Mouse (Mus musculus): ENCODE measurements around the gene Gm43191. TPM values are rescaled to one million over a fixed set of nuclear protein-coding genes. Genes with fewer than 3 reads are reported as not detected.

Gene Gm43191
- polyA plus RNA-seq, 1 experiment from 2014 or later = not detected

DNA sequence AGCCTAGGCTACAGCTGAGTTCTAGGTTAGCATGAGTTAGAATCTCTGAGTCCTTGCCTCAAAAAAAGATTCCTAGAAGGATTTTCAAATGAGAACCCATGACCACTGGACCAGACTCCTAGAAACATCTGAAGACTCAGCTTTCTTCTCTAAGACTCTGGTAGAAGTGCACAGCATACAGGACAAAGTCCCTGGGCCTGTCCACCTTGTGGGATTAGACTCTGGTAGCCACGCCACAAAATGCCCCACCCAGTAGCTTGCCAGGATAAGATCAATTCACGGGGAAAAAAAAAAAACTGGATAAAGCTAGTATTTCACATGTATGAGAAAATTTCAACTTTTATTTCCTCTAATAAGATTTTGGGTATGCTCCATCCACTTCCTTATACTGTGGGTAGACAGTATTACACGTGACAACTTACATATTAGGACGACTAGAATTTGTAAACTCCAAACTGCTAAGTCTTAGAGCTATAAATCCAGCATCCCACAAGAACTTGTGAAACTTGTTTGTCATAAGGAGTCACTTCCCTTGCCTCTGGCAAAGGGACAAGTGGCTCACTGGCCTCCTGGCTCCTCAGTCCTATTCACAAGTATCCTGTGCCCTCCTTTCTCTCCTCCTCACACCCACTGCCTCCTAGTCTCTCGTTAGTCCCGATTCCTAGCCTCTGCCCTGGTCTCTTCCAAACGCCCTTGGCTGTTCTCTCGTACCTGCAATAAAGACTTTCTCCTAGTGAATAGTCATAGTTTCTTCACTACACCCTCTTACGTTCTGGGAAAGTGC, 43.2 kb downstream of the Gm43191 start:
- peaks cover 89% of the 10 kb centered on the region for H3K36me3 ChIP-seq (replicated peaks)
- no peaks in the 10 kb centered on the region for H3K9me3 ChIP-seq
- no peak overlapping the region for H3K27ac ChIP-seq
- no peak overlapping the region for H3K9ac ChIP-seq
- no peak overlapping the region for H3K4me3 ChIP-seq (replicated peaks)
- ATAC-seq (ENCODE audit: low FRiP score) = no peak
- WGBS = 83% methylated on average over 9 of the region's 9 CpGs
- H3K4me2 ChIP-seq = no peak overlapping the region
- H3K27me3 ChIP-seq = no peaks in the 10 kb centered on the region
- no peaks in the 10 kb centered on the region for H3K4me1 ChIP-seq

DNA sequence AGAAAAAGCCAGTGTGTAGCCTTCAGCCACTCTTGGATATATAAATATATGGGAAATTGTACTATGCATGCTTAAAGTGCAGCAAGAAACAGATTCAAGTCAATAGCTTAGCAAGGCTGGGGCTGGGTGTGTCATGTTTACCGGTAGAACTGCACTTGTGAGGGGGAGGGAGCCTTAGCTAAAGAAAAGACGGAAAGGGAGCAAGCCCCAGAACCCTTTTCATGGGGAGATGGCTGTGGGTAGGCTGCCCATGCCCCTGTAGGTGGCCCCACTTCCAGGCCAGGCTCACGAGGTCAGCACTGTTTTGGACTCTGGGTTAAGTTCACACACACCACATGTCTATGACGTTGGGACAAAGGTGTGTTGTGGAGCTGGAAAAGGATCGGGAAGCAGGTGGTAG, 45.3 kb downstream of the Gm43191 start:
- no peak overlapping the region; the same call in 1 of the 2 replicates for H3K27ac ChIP-seq
- no peaks in the 10 kb centered on the region for H3K27me3 ChIP-seq
- no peaks in the 10 kb centered on the region for H3K9me3 ChIP-seq
- peaks cover 84% of the 10 kb centered on the region for H3K36me3 ChIP-seq (replicated peaks)
- no peaks in the 10 kb centered on the region for H3K4me1 ChIP-seq
- H3K4me3 ChIP-seq (replicated peaks) = no peak overlapping the region
- H3K4me2 ChIP-seq = no peak overlapping the region
- 74% methylated on average over 5 of the region's 5 CpGs for WGBS
- no peak overlapping the region for H3K9ac ChIP-seq
- ATAC-seq (ENCODE audit: low FRiP score) = no peak

DNA sequence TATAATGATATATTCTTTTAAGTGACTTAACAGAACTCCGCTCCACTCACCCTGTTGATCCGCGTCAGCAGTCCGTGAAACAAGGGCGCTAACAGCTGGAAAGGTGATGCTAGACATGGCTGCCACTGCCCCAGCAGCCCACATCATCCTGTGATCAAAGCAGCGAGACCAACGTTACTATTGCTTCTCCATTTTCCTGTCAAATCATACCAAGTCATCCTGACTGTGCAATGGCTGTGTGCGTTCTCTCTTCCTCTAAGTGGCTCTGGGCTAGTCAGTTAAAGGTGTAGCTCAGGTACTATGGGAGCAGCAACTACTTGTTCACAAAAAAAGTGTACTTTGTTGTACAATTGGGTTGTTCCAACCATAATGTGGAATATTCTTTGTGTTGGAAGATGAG, 46.2 kb downstream of the Gm43191 start:
- peaks cover 80% of the 10 kb centered on the region for H3K36me3 ChIP-seq (replicated peaks)
- no peak for ATAC-seq (ENCODE audit: low FRiP score)
- 96% methylated on average over 8 of the region's 8 CpGs for WGBS
- H3K9ac ChIP-seq = no peak overlapping the region
- no peaks in the 10 kb centered on the region for H3K4me1 ChIP-seq
- H3K4me2 ChIP-seq = no peak overlapping the region
- H3K27me3 ChIP-seq = no peaks in the 10 kb centered on the region
- H3K27ac ChIP-seq = no peak overlapping the region
- H3K9me3 ChIP-seq = no peaks in the 10 kb centered on the region
- no peak overlapping the region for H3K4me3 ChIP-seq (replicated peaks)

DNA sequence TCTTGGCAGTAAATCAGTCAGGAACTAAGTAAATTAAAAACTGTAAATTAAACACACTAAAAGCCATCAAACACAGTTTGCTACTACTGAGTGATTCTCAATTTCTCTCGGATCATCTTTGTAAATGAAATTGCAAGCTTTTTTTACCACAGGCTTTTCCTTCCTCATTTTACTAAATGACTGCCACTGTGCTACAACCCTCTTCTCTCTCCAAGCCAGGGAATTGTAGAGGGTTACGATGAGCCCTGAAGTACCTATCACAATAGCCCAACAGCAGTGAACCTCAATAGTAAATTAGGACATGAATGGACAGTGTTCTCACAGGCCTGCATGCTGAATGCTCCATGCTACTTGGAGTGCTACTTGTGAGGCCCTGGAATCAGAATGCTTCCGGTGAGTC, 47.0 kb downstream of the Gm43191 start:
- 86% methylated on average over 3 of the region's 3 CpGs for WGBS
- peaks cover 73% of the 10 kb centered on the region for H3K36me3 ChIP-seq (replicated peaks)
- H3K9ac ChIP-seq = no peak overlapping the region
- no peaks in the 10 kb centered on the region for H3K27me3 ChIP-seq
- H3K4me1 ChIP-seq = no peaks in the 10 kb centered on the region
- H3K27ac ChIP-seq = no peak overlapping the region
- H3K4me2 ChIP-seq = no peak overlapping the region
- H3K4me3 ChIP-seq (replicated peaks) = no peak overlapping the region
- H3K9me3 ChIP-seq = no peaks in the 10 kb centered on the region
- no peak for ATAC-seq (ENCODE audit: low FRiP score)

DNA sequence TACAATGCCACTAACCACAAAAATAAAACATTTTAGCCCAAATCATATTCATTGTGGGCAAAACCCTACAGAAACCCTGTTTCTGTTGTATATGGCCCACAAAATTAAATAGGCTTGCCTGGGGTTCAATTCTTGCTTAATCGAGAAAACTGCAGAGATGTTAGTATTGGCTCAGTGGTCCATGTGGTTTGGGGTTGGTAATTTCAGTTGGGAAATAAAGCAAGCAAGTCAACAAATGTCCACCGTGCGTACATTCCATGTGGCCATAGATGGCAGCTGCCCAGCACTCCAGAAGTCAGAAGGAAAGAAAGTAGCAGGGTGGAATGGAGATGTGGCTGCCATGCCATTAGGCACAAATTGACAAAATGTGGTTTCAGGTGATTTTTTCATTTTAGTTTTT, 48.1 kb downstream of the Gm43191 start:
- Histone ChIP-seq H3K4me1 (no peaks in the 10 kb centered on the region), H3K27me3 (no peaks in the 10 kb centered on the region), H3K4me2 (no peak overlapping the region), H3K9me3 (no peaks in the 10 kb centered on the region), H3K36me3 (replicated peaks) (peaks cover 65% of the 10 kb centered on the region), H3K9ac (no peak overlapping the region), H3K4me3 (replicated peaks) (no peak overlapping the region), H3K27ac (no peak overlapping the region)
- ATAC-seq (ENCODE audit: low FRiP score) = no peak
- 92% methylated on average over 3 of the region's 3 CpGs for WGBS

DNA sequence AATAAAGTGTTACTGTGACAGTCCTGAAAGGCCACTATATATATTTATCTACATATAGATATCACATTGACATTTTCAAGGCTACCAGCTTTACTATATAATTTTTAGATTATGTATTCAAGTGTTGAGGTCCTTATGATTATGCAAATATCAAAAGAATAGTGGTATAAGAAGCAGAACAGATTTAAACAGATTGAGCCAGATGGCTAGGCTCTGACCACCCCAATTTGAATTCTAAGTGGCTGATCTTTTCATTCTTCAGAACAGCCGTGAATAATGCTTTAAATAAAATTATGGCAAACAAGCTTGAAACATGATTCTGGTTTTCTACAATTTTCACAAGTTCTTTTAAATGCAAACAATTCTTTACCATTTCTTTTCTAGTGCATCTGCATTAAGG, 49.6 kb downstream of the Gm43191 start:
- Histone ChIP-seq H3K9me3 (no peaks in the 10 kb centered on the region), H3K4me1 (no peaks in the 10 kb centered on the region), H3K9ac (no peak overlapping the region), H3K27ac (no peak overlapping the region), H3K4me2 (no peak overlapping the region), H3K4me3 (replicated peaks) (no peak overlapping the region), H3K36me3 (replicated peaks) (peaks cover 54% of the 10 kb centered on the region), H3K27me3 (no peaks in the 10 kb centered on the region)
- ATAC-seq (ENCODE audit: low FRiP score) = no peak
- WGBS = 68% methylated on average over 1 of the region's 1 CpGs

DNA sequence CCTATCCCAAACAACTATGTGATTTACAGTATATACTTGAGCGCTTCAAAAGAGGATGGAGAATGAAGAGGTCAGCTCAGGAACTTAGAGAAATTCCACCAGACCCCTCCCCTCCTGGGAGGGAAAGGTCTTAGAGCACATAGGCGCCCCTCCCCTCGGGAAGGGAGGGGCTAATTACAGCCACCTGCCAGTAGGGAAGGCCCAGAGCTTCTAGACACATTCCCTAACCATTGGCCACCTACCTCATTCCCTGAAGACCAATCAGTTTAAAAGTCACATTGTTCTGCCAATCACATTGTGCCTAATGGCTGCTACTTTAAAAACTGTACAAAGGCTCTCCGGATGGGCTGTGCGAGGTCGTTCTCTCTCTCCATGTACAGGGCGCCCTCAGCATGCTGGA, 58.4 kb downstream of the Gm43191 start:
- H3K27ac ChIP-seq = no peak overlapping the region
- no peak for ATAC-seq (ENCODE audit: low FRiP score)
- H3K4me2 ChIP-seq = no peak overlapping the region
- peaks cover 41% of the 10 kb centered on the region for H3K36me3 ChIP-seq (replicated peaks)
- 95% methylated on average over 7 of the region's 7 CpGs for WGBS
- no peaks in the 10 kb centered on the region for H3K9me3 ChIP-seq
- no peak overlapping the region for H3K9ac ChIP-seq
- H3K4me3 ChIP-seq (replicated peaks) = no peak overlapping the region
- no peaks in the 10 kb centered on the region for H3K27me3 ChIP-seq
- no peaks in the 10 kb centered on the region for H3K4me1 ChIP-seq

DNA sequence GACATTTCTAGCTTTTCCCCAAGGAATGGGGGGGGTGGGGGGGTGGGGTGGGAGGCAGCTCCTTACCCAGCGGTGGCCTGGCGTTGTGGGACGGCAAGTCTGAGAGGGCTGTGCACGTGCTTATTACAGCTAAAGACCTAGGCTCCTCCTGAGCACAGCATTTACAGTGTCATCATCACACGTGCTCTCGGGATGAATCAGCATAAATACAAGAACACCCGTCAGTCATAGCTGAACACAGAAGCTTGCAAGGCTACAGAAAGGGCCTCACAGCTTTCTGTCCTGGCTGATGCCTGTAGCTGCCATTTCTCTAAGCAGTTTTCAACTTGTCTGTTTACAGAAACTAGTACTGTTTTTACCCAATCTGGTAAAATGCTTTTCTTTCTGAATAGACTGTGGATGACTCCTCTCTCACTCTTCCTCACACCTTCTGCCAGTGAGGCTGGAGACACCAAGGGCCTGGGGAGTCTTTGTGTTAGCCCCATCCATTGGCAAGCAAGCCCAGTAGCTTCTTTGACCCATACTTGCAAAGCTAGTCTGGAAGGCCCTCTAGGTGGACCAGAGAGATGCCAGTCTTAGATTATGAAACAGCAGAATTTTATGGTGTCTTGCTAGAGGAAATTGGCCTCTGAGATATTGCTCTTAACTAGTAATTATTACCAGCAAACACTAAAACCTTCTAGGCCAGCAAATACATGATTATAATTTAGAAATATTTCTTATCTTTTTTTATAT, 60.3 kb downstream of the Gm43191 start:
- no peak for ATAC-seq (ENCODE audit: low FRiP score)
- 91% methylated on average over 7 of the region's 7 CpGs for WGBS
- Histone ChIP-seq H3K9ac (no peak overlapping the region), H3K4me2 (no peak overlapping the region), H3K4me3 (replicated peaks) (no peak overlapping the region), H3K9me3 (no peaks in the 10 kb centered on the region), H3K27ac (no peak overlapping the region), H3K36me3 (replicated peaks) (peaks cover 50% of the 10 kb centered on the region), H3K4me1 (no peaks in the 10 kb centered on the region), H3K27me3 (no peaks in the 10 kb centered on the region)

DNA sequence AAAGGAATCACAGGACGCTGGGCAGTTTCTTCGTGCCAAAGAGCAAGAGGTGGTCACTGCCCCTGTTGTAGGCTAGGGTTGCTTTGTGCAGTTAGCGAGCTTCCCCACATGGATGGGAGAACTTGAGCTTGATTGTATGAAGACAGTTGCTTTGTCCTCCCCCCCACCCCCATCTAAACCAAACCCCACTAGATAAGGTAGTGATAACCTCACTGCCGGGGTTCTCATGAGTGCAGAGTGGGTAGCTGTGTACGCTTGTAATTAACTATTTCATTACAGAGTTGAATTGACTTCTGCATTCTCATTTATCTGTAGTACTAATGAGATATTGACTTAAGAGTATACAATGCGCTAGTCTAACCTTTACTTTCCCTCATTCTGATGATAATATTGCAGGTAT, 62.2 kb downstream of the Gm43191 start:
- no peak overlapping the region for H3K9ac ChIP-seq
- no peak overlapping the region for H3K27ac ChIP-seq
- no peak overlapping the region for H3K4me2 ChIP-seq
- no peaks in the 10 kb centered on the region for H3K27me3 ChIP-seq
- peaks cover 70% of the 10 kb centered on the region for H3K36me3 ChIP-seq (replicated peaks)
- 87% methylated on average over 6 of the region's 6 CpGs for WGBS
- H3K9me3 ChIP-seq = no peaks in the 10 kb centered on the region
- H3K4me3 ChIP-seq (replicated peaks) = no peak overlapping the region
- ATAC-seq (ENCODE audit: low FRiP score) = no peak
- no peaks in the 10 kb centered on the region for H3K4me1 ChIP-seq

DNA sequence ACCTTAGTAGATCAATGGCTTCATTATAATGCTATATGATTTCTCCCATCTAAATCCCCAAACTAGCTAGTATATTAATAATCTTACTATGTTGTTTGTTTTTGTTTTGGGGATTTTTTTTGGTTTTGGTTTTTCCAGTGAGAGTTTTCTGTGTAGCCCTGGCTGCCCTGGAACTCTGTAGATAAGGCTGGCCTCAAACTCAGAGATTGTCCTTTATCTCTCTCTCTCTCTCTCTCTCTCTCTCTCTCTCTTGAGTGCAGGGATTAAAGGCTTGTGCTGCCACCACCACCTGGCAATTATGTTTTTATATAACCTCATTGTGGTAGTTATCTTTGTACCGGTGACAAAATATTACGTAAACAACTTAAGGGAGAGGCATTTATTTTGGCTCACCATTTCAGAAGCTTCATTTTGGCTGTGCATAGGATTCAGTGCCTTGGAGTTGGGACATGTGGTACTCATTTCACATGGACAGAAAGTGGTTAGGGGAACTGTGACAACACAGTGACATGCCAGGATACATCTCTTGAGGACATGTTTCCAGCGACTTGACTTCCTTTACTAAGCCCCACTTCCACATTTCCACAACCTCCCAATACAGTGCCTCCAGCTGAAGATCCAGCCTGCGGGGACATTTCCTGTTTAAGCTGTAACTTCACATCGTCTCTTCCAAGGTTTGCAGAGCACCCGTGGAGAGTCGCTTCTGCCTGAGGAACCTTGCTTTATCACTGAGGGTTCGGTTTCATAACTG, 65.6 kb downstream of the Gm43191 start:
- Histone ChIP-seq H3K27me3 (no peaks in the 10 kb centered on the region), H3K4me1 (no peaks in the 10 kb centered on the region), H3K9ac (no peak overlapping the region), H3K9me3 (no peaks in the 10 kb centered on the region), H3K36me3 (replicated peaks) (peaks cover 60% of the 10 kb centered on the region), H3K27ac (no peak overlapping the region), H3K4me3 (replicated peaks) (no peak overlapping the region), H3K4me2 (no peak overlapping the region)
- WGBS = 91% methylated on average over 8 of the region's 8 CpGs
- no peak for ATAC-seq (ENCODE audit: low FRiP score)

DNA sequence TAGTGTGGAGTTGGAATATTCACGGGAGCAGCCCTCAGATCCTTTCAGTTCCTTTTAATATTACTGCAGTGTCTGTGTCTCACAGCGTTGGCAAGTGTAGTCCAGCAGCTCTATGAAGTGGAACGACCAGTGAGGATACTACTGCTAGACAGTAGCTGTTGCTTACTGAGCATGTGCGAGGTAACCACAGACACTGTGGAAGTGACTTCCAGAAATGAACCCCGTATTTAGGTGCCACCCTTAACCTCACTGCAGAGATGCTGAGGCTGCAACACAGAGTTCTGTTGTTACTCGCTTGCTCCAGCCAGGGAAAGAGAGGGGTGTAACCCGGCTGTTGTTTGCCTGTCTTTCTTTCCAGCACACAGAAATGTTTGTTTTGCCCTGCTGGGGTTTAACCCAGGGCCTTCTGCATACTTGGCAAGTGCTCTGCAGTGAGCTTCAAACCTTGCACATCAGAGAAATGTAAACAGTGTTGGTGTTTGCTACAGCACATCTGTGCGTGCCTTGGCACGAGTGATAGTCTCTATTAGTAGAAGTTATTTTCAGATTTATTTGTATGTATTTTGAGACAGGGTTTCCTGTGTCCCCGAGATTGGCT, 66.7 kb downstream of the Gm43191 start, which contains the start of gene Trmt13:
Gene Trmt13 (minus strand): TSS at position 293 of the 598 bp plus-strand sequence.
- no peak for ATAC-seq (ENCODE audit: low FRiP score)
- no peaks in the 10 kb centered on the region for H3K27me3 ChIP-seq
- 87% methylated on average over 10 of the region's 10 CpGs for WGBS
- H3K27ac ChIP-seq = no peak within 1 kb of the TSS
- no peaks in the 10 kb centered on the region for H3K4me1 ChIP-seq
- peaks cover 60% of the 10 kb centered on the region for H3K36me3 ChIP-seq (replicated peaks)
- no peak within 1 kb of the TSS for H3K9ac ChIP-seq
- H3K9me3 ChIP-seq = no peaks in the 10 kb centered on the region
- H3K4me3 ChIP-seq (replicated peaks) = no peak within 1 kb of the TSS
- H3K4me2 ChIP-seq = no peak within 1 kb of the TSS

DNA sequence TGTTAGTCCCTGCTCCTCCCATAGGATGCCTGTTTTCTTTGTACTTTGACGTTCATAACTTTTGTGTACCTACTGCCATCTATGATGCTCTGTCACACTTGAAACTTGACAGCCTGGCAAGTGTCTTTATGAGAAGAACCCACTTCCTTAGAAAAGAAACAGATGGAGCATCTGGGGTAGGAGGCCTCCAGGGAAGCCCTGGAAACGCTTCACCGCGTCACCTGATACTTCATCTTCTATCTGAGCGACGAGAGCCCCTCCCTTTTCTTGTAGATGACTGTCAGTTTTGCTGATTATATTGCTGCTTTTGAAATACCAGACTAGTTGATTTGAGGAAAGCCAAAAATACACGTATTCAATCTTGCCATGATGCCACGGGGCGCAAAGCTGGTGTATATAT, 76.5 kb downstream of the Gm43191 start:
- 88% methylated on average over 9 of the region's 9 CpGs for WGBS
- Histone ChIP-seq H3K4me3 (replicated peaks) (no peak overlapping the region), H3K27me3 (no peaks in the 10 kb centered on the region), H3K27ac (no peak overlapping the region), H3K9ac (no peak overlapping the region), H3K36me3 (replicated peaks) (peaks cover 19% of the 10 kb centered on the region), H3K4me1 (no peaks in the 10 kb centered on the region), H3K9me3 (no peaks in the 10 kb centered on the region), H3K4me2 (no peak overlapping the region)
- ATAC-seq (ENCODE audit: low FRiP score) = no peak
